Mouse (Mus musculus) midbrain, postnatal 0 days (tissue): ENCODE measurements around the gene Szrd1. TPM values are rescaled to one million over a fixed set of nuclear protein-coding genes. Genes with fewer than 3 reads are reported as not detected.
A peak's percentile ranks its signal among the peaks of the same experiment; 100 is the strongest.
"Not testable (repeated sequence)": the region's sequence is repeated elsewhere in the genome, so short reads cannot be mapped to it uniquely, and the experiment has no call there.

ENCODE experiments used
- ATAC-seq: fragments of 200-750 bp; cut with Nextera tagmentation; 2 replicates; pipeline ENCODE4 v1.8.0; 2017; ENCODE audit warnings: moderate number of reproducible peaks, mild to moderate bottlenecking, moderate TSS enrichment, moderate library complexity; ENCODE audit not compliant: low FRiP score
- DNase-seq: peaks from one replicate; pipeline ENCODE4 v3.0.0-alpha.2; 2015; ENCODE audit warnings: low spot score
- H3K27ac ChIP-seq: fragments of 300-500 bp; sonication (generic); 2 replicates; pipeline ENCODE4 v1.5.1; 2014; ENCODE audit warnings: low read depth, mild to moderate bottlenecking, low read length, mixed read lengths
- H3K27me3 ChIP-seq: fragments of 300-500 bp; sonication (generic); 2 replicates; pipeline ENCODE4 v1.6.1; 2014; ENCODE audit warnings: low read length, control low read depth, mixed read lengths; ENCODE audit not compliant: insufficient read depth
- H3K36me3 ChIP-seq: fragments of 300-500 bp; sonication (generic); 2 replicates; pipeline ENCODE4 v1.6.1; 2014; ENCODE audit warnings: low read length, control low read depth, mixed read lengths; ENCODE audit not compliant: insufficient read depth
- H3K4me1 ChIP-seq: fragments of 300-500 bp; sonication (generic); 2 replicates; pipeline ENCODE4 v1.6.1; 2014; ENCODE audit warnings: mild to moderate bottlenecking, control low read depth, antibody characterized with exemption, low read length, mixed read lengths; ENCODE audit not compliant: insufficient read depth
- H3K4me2 ChIP-seq: fragments of 300-500 bp; sonication (generic); 2 replicates; pipeline ENCODE4 v1.6.1; 2014; ENCODE audit warnings: low read depth, mild to moderate bottlenecking, low read length, mixed read lengths; ENCODE audit not compliant: poor library complexity, severe bottlenecking
- H3K4me3 ChIP-seq: fragments of 300-500 bp; sonication (generic); 2 replicates; pipeline ENCODE4 v1.5.1; 2014; ENCODE audit warnings: low read depth, mild to moderate bottlenecking, low read length, moderate library complexity
- H3K9ac ChIP-seq: fragments of 300-500 bp; sonication (generic); replicated peaks from 2 replicates; pipeline ENCODE4 v1.6.1; 2014; ENCODE audit warnings: mild to moderate bottlenecking, low read length, moderate library complexity, mixed read lengths; ENCODE audit not compliant: poor library complexity, severe bottlenecking
- H3K9me3 ChIP-seq: fragments of 300-500 bp; sonication (generic); 2 replicates; pipeline ENCODE4 v1.6.1; 2016; ENCODE audit warnings: low read length, control low read depth
- CTCF ChIP-seq: IDR thresholded peaks from 2 replicates; pipeline ENCODE4 v1.5.1; 2016; ENCODE audit warnings: antibody characterized with exemption, mild to moderate bottlenecking
- WGBS: fragments of 180-500 bp; shearing (Covaris S2); extraction: QIAGEN DNeasy Blood & Tissue Kit; methylation state at CpG from one replicate; pipeline ENCODE4 v1.1.7; 2014; 5-methylcytosine and 5-hydroxymethylcytosine counted together
- polyA plus RNA-seq: library from polyadenylated mRNA; unstranded; fragments of >200 nt; fragmentation: Nextera tagmentation; extraction: Ambion mirVana; gene quantifications from 2 replicates; pipeline ENCODE4 v1.2.1, GENCODE M21; 2015
- total RNA-seq: library from RNA; depleted of rRNA; stranded (reverse); fragments of >200 nt; gene quantifications from 2 replicates; pipeline ENCODE4 v1.2.3, GENCODE M21; 2014

Gene Szrd1
- total and polyA plus RNA-seq, 2 experiments from 2014 or later: 13.5 to 64.3 TPM

DNA sequence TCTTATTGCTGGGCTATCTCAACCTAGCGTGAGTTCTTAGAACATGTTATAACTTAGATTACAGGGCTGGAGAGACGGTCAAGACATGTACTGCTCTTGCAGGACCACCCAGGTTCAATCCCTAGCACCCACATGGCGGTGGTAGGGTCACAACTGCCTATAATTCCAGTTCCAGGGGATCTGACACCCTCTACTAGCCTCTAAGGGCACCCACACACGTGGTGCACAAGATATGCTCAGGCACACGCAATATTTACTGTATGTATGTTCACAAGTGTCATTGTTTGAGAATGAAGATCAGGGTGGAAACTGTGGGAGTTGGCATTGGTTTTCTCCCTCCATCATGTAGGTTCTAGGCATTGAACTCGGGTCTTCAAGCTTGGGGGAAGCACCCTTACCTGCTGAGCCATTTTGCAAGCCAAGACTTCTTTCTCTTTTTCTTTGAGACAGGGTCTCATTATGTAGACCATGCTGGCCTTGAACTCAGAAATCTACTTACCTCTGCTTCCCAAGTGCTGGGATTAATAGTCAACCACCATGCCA, 7.0 kb upstream of the Szrd1 start:
- Histone ChIP-seq H3K4me3 (no peak overlapping the region), H3K9ac (no peak overlapping the region), H3K9me3 (no peaks in the 10 kb centered on the region), H3K4me2 (no peak overlapping the region), H3K27ac (no peak overlapping the region), H3K36me3 (no peaks in the 10 kb centered on the region), H3K4me1 (peaks cover 5% of the 10 kb centered on the region), H3K27me3 (no peaks in the 10 kb centered on the region)
- no peak for TF ChIP-seq CTCF
- ATAC-seq (no peak), DNase-seq (no peak)
- 97% methylated on average over 6 of the region's 6 CpGs for WGBS

DNA sequence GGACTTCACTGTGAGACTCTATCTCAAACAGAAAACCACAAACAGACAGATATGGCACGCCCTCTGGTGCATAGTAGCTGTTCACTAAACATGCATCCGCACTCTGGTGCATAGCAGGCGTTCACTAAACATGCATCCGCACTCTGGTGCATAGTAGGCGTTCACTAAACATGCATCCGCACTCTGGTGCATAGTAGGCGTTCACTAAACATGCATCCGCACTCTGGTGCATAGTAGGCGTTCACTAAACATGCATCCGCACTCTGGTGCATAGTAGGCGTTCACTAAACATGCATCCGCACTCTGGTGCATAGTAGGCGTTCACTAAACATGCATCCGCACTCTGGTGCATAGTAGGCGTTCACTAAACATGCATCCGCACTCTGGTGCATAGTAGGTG, 5.5 kb upstream of the Szrd1 start:
- not testable (repeated sequence) for H3K4me2 ChIP-seq, H3K27me3 ChIP-seq, ATAC-seq, DNase-seq, H3K4me1 ChIP-seq, H3K4me3 ChIP-seq, H3K27ac ChIP-seq, H3K9ac ChIP-seq, H3K36me3 ChIP-seq, H3K9me3 ChIP-seq
- 95% methylated on average over 8 of the region's 16 CpGs for WGBS

DNA sequence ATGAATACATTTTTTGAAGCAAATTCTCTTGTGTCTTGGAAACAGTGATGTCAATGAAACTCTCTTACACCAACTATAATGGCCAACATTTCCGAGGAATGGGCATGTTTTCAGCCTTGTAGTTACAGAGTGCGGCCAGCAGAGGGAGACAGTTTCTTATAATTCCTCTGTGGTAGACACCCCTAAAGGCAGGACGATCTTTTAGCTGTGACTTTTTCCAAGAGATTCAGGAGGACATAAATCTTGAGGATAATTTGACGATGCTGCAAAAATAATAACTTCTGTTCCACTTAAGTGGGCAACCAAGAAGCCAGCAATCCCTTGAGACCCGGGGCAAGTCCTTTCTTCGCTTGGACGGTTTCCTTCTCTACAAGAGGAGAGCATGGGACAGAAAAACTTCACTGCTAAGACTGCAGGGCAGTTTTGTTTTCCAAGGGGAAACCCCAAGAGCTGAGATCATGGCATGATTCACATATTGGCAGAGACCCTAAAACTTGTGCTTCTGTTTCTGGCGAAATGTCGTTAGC, 2.8 kb upstream of the Szrd1 start:
- no peak overlapping the region for H3K4me3 ChIP-seq
- H3K9me3 ChIP-seq: no peaks in the 10 kb centered on the region
- no peak overlapping the region for H3K4me2 ChIP-seq
- no peaks in the 10 kb centered on the region for H3K27me3 ChIP-seq
- no peak overlapping the region for H3K27ac ChIP-seq
- ATAC-seq: no peak
- H3K4me1 ChIP-seq: 0 out of 2 replicates have a peak, but pooled peaks cover 6% of the 10 kb centered on the region
- H3K9ac ChIP-seq: no peak overlapping the region
- peak; percentile 79 for DNase-seq
- peak; percentile 91 for TF ChIP-seq CTCF
- WGBS: 28% methylated on average over 9 of the region's 9 CpGs
- no peaks in the 10 kb centered on the region for H3K36me3 ChIP-seq

DNA sequence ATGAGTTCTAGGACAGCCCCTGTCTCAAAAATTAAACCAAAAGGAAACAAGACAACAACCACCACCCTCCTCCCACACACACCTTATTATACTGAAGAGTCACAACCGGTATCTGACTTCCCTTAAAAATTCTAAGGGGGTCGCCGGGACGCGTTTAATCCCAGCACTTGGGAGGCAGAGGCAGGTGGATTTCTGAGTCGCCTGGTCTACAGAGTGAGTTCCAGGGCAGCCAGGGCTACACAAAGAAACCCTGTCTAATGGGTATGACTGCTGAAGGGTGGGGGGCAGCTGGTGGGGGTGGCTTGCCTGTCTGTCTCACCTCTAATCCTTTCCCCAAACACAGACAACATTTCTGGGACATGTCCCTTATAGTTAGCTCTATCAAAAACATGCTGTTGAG, 1.4 kb upstream of the Szrd1 start:
- no peak for TF ChIP-seq CTCF
- no peaks in the 10 kb centered on the region for H3K36me3 ChIP-seq
- peaks cover 10% of the 10 kb centered on the region; the same call in 1 of the 2 replicates for H3K4me1 ChIP-seq
- no peaks in the 10 kb centered on the region for H3K27me3 ChIP-seq
- H3K4me2 ChIP-seq: no peak overlapping the region
- no peak for ATAC-seq
- H3K9ac ChIP-seq: no peak overlapping the region
- H3K27ac ChIP-seq: no peak overlapping the region
- no peak for DNase-seq
- 91% methylated on average over 6 of the region's 6 CpGs for WGBS
- no peaks in the 10 kb centered on the region for H3K9me3 ChIP-seq
- H3K4me3 ChIP-seq: no peak overlapping the region

DNA sequence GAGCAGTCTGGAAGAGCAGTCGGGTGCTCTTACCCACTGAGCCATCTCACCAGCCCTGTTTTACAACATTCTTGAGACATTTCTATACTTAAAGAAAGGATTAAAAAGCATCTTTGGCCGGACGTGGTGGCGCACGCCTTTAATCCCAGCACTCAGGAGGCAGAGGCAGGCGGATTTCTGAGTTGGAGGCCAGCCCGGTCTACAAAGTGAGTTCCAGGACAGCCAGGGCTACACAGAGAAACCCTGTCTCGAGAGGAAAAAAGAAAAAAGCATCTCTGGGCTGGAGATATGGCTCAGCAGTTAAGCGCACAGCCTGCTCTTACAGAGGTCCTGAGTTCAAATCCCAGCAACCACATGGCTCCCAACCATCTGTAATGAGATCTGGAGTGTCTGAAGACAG, 779 bp upstream of the Szrd1 start:
- not testable (repeated sequence) for H3K27me3 ChIP-seq, H3K4me2 ChIP-seq, ATAC-seq, DNase-seq, H3K4me1 ChIP-seq, H3K27ac ChIP-seq, H3K9ac ChIP-seq, H3K9me3 ChIP-seq, H3K4me3 ChIP-seq, H3K36me3 ChIP-seq
- WGBS: 86% methylated on average over 9 of the region's 9 CpGs

DNA sequence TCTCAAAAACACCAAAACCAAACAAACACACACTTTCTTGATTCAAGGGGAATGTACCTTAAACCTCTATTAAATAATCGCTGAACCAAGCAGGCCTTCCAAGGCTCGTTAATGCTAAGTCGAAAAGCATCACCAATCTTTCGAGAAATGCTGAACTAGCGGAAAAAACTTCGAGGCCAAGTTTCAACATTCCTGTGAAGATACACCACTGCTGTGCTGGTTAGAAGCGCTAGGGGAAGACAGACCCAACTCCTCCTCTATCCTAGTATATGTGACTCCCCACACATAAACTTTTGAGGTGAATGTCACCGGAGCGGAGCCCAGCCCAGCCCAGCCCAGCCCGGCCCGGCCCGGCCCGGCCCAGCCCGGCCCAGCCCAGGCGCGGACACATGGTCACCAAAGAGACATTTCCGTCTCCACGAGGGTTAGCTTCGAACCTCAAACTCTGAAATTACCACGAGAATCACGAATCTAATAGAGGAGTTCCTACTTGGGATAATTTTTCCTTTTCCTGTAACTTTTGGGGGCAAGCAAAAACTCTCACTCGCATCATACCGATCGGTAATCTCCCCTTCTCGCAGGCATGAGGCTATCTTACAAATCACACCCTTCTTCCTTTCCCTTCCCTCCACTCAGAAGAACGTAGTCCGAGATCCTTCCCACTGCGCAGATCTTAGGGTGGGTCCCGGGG, 1.0 kb downstream of the Szrd1 start:
- Histone ChIP-seq H3K36me3 (no peaks in the 10 kb centered on the region), H3K9me3 (no peaks in the 10 kb centered on the region), H3K4me3 (peak overlapping the region; percentile 86), H3K4me1 (peaks cover 10% of the 10 kb centered on the region; the same call in 1 of the 2 replicates), H3K27ac (peak overlapping the region; percentile 86), H3K27me3 (no peaks in the 10 kb centered on the region), H3K9ac (peak overlapping the region; percentile 79), H3K4me2 (peak overlapping the region; percentile 82)
- no peak for DNase-seq
- WGBS: 4% methylated on average over 29 of the region's 29 CpGs
- TF ChIP-seq CTCF: no peak
- ATAC-seq: no peak
